Mouse (Mus musculus) left cerebral cortex, postnatal 25 days (tissue): ENCODE data around the gene B4galt5. TPM values are rescaled to one million over a fixed set of nuclear protein-coding genes. Genes with fewer than 3 reads are reported as not detected.

Source experiments
- DNase-seq, 2 experiments: peaks; one replicate each; pipeline ENCODE4 v3.0.0; 2022; ENCODE audit warnings: low spot score in 2 of 2, mixed read lengths in 1 of 2
- intact Hi-C: fragments of 180-260 bp; cut with DNase I; formaldehyde crosslinking; loops from one replicate; pipeline ENCODE4 v1.15.1; 2025
- total RNA-seq, 2 experiments: library from RNA; stranded (reverse); gene quantifications; 2 replicates each; pipeline ENCODE4 v1.2.3; 2021

The B4galt5 gene
- total RNA-seq, 2 experiments from 2014 or later = 56.4 to 57.8 TPM

GRCm38 (mm10) chr2:167267531-167268410 is 81.2 kb downstream of the B4galt5 start:
- intact Hi-C loops = no loop called here
- peak; percentile 23 to 58 for DNase-seq

- intact Hi-C loops = no loop called here
- no peak for DNase-seq
Observed at GRCm38 (mm10) chr2:167266231-167266630, 82.8 kb downstream of the B4galt5 start.

- no peak for DNase-seq
- intact Hi-C loops = no loop called here
Observed at GRCm38 (mm10) chr2:167265806-167266205, 83.2 kb downstream of the B4galt5 start.

- DNase-seq = no peak
- intact Hi-C loops = no loop called here
Observed at GRCm38 (mm10) chr2:167265021-167265420, 84.0 kb downstream of the B4galt5 start.

- no peak for DNase-seq
- intact Hi-C loops = no loop called here
Observed at GRCm38 (mm10) chr2:167263931-167264330, 85.1 kb downstream of the B4galt5 start.

- no peak for DNase-seq
- intact Hi-C loops = no loop called here
Observed at GRCm38 (mm10) chr2:167263040-167263810, 85.8 kb downstream of the B4galt5 start.

- no peak for DNase-seq
- intact Hi-C loops = no loop called here
Observed at GRCm38 (mm10) chr2:167262433-167262832, 86.5 kb downstream of the B4galt5 start.

GRCm38 (mm10) chr2:167261106-167261505 is 87.9 kb downstream of the B4galt5 start:
- DNase-seq = no peak
- intact Hi-C loops = no loop called here

GRCm38 (mm10) chr2:167257790-167258189 is 91.2 kb downstream of the B4galt5 start:
- no peak for DNase-seq
- intact Hi-C loops = no loop called here

GRCm38 (mm10) chr2:167254808-167255207 is 94.2 kb downstream of the B4galt5 start:
- DNase-seq = no peak
- intact Hi-C loops = no loop called here

- intact Hi-C loops = no loop called here
- no peak for DNase-seq
Observed at GRCm38 (mm10) chr2:167254185-167254584, 94.8 kb downstream of the B4galt5 start.

GRCm38 (mm10) chr2:167253476-167253875 is 95.5 kb downstream of the B4galt5 start:
- intact Hi-C loops = no loop called here
- DNase-seq = no peak

GRCm38 (mm10) chr2:167252057-167252687 is 96.8 kb downstream of the B4galt5 start:
- no peak for DNase-seq
- intact Hi-C loops = no loop called here

GRCm38 (mm10) chr2:167250736-167251337 is 98.1 kb downstream of the B4galt5 start:
- intact Hi-C loops = no loop called here
- DNase-seq = no peak

GRCm38 (mm10) chr2:167250003-167250735 is 98.8 kb downstream of the B4galt5 start:
- intact Hi-C loops = no loop called here
- DNase-seq = no peak

GRCm38 (mm10) chr2:167249591-167249990 is 99.4 kb downstream of the B4galt5 start:
- DNase-seq = no peak
- intact Hi-C loops = no loop called here
